Mouse (Mus musculus) midbrain, embryonic 14.5 days (tissue): ENCODE measurements around the gene Alcam. TPM values are rescaled to one million over a fixed set of nuclear protein-coding genes. Genes with fewer than 3 reads are reported as not detected.

Source experiments
- ATAC-seq: fragments of 200-750 bp; cut with Nextera tagmentation; 2 replicates; pipeline ENCODE4 v1.8.0; 2017; ENCODE audit warnings: moderate number of reproducible peaks, moderate library complexity; ENCODE audit not compliant: low FRiP score, low TSS enrichment
- DNase-seq: peaks from one replicate; pipeline ENCODE4 v3.0.0-alpha.2; 2015
- H3K27ac ChIP-seq: fragments of 300-500 bp; sonication (generic); replicated peaks from 2 replicates; pipeline ENCODE4 v1.5.1; 2014; ENCODE audit warnings: mild to moderate bottlenecking, low read depth, low read length, moderate library complexity
- H3K27me3 ChIP-seq: fragments of 300-500 bp; sonication (generic); 2 replicates; pipeline ENCODE4 v1.6.1; 2014; ENCODE audit warnings: low read length, control low read depth, mixed read lengths; ENCODE audit not compliant: control insufficient read depth, insufficient read depth
- H3K36me3 ChIP-seq: fragments of 300-500 bp; sonication (generic); 2 replicates; pipeline ENCODE4 v1.6.1; 2014; ENCODE audit warnings: low read length, control low read depth; ENCODE audit not compliant: control insufficient read depth, insufficient read depth
- H3K4me1 ChIP-seq: fragments of 300-500 bp; sonication (generic); 2 replicates; pipeline ENCODE4 v1.6.1; 2014; ENCODE audit warnings: mild to moderate bottlenecking, antibody characterized with exemption, low read length, control low read depth; ENCODE audit not compliant: control insufficient read depth, insufficient read depth
- H3K4me2 ChIP-seq: fragments of 300-500 bp; sonication (generic); 2 replicates; pipeline ENCODE4 v1.6.1; 2014; ENCODE audit warnings: mild to moderate bottlenecking, low read length, moderate library complexity
- H3K4me3 ChIP-seq: fragments of 300-500 bp; sonication (generic); replicated peaks from 2 replicates; pipeline ENCODE4 v1.5.1; 2014; ENCODE audit warnings: low read depth, low read length
- H3K9ac ChIP-seq: fragments of 300-500 bp; sonication (generic); replicated peaks from 2 replicates; pipeline ENCODE4 v1.6.1; 2014; ENCODE audit warnings: mild to moderate bottlenecking, low read length, moderate library complexity
- H3K9me3 ChIP-seq: fragments of 300-500 bp; sonication (generic); 2 replicates; pipeline ENCODE4 v1.6.1; 2016; ENCODE audit warnings: low read length, control low read depth, mixed read lengths; ENCODE audit not compliant: control insufficient read depth
- WGBS: fragments of 180-500 bp; shearing (Covaris S2); extraction: QIAGEN DNeasy Blood & Tissue Kit; methylation state at CpG from one replicate; pipeline ENCODE4 v1.1.7; 2014; 5-methylcytosine and 5-hydroxymethylcytosine counted together
- polyA plus RNA-seq: library from polyadenylated mRNA; unstranded; fragments of >200 nt; fragmentation: Nextera tagmentation; extraction: Ambion mirVana; gene quantifications from 2 replicates; pipeline ENCODE4 v1.2.1, GENCODE M21; 2014

Gene Alcam
- polyA plus RNA-seq, 1 experiment from 2014 or later: 46.0 TPM

DNA sequence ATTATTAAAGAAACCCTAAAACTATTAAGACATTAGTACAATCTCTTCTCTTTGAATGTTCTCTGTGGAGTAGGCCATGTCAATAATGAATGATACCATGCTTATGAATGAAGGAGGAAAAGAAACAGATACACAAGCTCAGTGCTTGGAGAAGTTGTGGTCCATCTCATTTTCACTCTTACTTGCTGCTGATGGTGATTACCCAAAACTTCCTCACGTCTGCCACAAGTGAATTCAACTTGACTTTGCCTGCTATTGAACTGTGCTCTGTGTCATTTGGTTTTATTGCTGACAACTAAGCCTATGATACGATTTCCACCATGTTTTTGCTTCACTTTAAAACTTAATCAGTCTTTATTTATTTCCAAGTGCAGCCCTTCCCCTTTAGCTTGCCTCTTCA lies 22.3 kb downstream of the Alcam start:
- Histone ChIP-seq H3K4me3 (no peak overlapping the region), H3K4me2 (no peak overlapping the region), H3K4me1 (no peaks in the 10 kb centered on the region), H3K9me3 (no peaks in the 10 kb centered on the region), H3K27me3 (no peaks in the 10 kb centered on the region), H3K36me3 (no peaks in the 10 kb centered on the region), H3K9ac (no peak overlapping the region), H3K27ac (no peak overlapping the region)
- 84% methylated on average over 2 of the region's 2 CpGs for WGBS
- DNase-seq (no peak), ATAC-seq (no peak)

GRCm38 (mm10) chr16:52430073-52430472 lies 23.8 kb downstream of the Alcam start:
- Histone ChIP-seq H3K27me3 (no peaks in the 10 kb centered on the region), H3K4me3 (no peak overlapping the region), H3K9me3 (no peaks in the 10 kb centered on the region), H3K27ac (no peak overlapping the region), H3K4me2 (no peak overlapping the region), H3K36me3 (no peaks in the 10 kb centered on the region), H3K4me1 (no peaks in the 10 kb centered on the region), H3K9ac (no peak overlapping the region)
- ATAC-seq (no peak), DNase-seq (no peak)
- 74% methylated on average over 3 of the region's 3 CpGs for WGBS

- Histone ChIP-seq H3K4me3 (no peak overlapping the region), H3K4me1 (no peaks in the 10 kb centered on the region), H3K9ac (no peak overlapping the region), H3K27me3 (no peaks in the 10 kb centered on the region), H3K36me3 (no peaks in the 10 kb centered on the region), H3K9me3 (no peaks in the 10 kb centered on the region), H3K27ac (no peak overlapping the region), H3K4me2 (no peak overlapping the region)
- no peak for ATAC-seq
- no peak for DNase-seq
These were observed 24.2 kb downstream of the Alcam start for GRCm38 (mm10) chr16:52429661-52430060.

DNA sequence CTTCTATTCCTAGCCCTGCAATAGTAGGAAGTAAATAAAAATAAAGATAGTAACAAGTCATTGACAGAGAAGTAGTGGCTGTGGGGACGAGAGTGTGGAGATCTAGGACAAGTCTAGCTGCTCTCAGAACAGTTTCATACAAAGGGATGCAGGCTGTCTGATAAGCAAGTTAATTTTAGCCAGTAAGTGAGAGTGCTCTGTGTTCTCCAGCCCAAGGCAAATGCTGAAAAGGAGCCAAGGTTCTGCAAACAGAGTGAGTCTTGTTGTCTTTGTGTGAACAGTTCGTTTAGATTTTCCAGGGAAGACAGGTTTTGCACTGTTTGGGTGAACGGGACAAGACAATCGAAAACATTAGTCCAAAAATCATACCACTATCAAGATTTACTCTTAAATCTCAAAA lies 25.4 kb downstream of the Alcam start:
- ATAC-seq (no peak), DNase-seq (peak; percentile 42)
- H3K4me2 ChIP-seq: no peak overlapping the region
- no peak overlapping the region for H3K27ac ChIP-seq
- no peaks in the 10 kb centered on the region for H3K36me3 ChIP-seq
- H3K27me3 ChIP-seq: no peaks in the 10 kb centered on the region
- H3K4me3 ChIP-seq: no peak overlapping the region
- WGBS: 74% methylated on average over 4 of the region's 4 CpGs
- H3K9ac ChIP-seq: no peak overlapping the region
- no peaks in the 10 kb centered on the region for H3K9me3 ChIP-seq
- no peaks in the 10 kb centered on the region for H3K4me1 ChIP-seq

DNA sequence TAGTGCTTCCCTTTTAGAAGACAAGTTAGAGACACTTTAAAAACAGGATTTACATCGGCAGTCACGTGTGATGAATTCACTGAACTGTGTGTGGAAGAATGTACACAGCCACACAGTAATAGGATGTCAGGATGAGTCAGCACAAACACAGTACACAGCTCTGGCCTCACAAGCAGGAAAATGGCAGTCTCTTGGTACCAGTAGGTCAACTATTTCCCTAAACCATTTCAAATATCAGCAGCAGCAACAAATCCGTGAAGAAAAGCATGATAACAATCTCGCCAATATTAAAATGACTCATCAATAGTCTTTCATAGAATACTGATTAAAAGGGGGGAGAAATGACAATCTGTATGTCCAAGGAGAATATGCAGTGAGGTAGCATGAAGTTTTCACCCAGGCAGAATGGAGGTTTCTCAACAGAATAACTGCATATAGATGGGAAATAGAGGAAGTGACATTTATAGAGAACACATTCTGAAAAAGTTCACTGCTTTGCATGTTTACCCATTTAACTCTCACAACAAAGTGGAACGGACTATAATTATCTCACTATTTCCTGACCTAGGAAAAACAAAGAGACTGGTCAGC lies 35.2 kb downstream of the Alcam start:
- WGBS: 77% methylated on average over 5 of the region's 5 CpGs
- H3K4me3 ChIP-seq: no peak overlapping the region

GRCm38 (mm10) chr16:52417982-52418381 lies 35.9 kb downstream of the Alcam start:
- no peak for ATAC-seq
- H3K4me3 ChIP-seq: no peak overlapping the region
- 70% methylated on average over 5 of the region's 5 CpGs for WGBS
- no peaks in the 10 kb centered on the region for H3K36me3 ChIP-seq
- no peak overlapping the region for H3K27ac ChIP-seq
- H3K4me1 ChIP-seq: 0 out of 2 replicates have a peak, but pooled peaks cover 2% of the 10 kb centered on the region
- H3K4me2 ChIP-seq: no peak overlapping the region
- no peaks in the 10 kb centered on the region for H3K27me3 ChIP-seq
- DNase-seq: no peak
- H3K9ac ChIP-seq: no peak overlapping the region
- H3K9me3 ChIP-seq: no peaks in the 10 kb centered on the region

More for the DNA sequence above, 35.2 kb downstream of the Alcam start:
- Histone ChIP-seq H3K9me3 (no peaks in the 10 kb centered on the region), H3K4me1 (0 out of 2 replicates have a peak, but pooled peaks cover 2% of the 10 kb centered on the region), H3K27me3 (no peaks in the 10 kb centered on the region), H3K9ac (no peak overlapping the region), H3K27ac (no peak overlapping the region), H3K36me3 (no peaks in the 10 kb centered on the region), H3K4me2 (no peak overlapping the region)
- no peak for ATAC-seq
- DNase-seq: no peak

DNA sequence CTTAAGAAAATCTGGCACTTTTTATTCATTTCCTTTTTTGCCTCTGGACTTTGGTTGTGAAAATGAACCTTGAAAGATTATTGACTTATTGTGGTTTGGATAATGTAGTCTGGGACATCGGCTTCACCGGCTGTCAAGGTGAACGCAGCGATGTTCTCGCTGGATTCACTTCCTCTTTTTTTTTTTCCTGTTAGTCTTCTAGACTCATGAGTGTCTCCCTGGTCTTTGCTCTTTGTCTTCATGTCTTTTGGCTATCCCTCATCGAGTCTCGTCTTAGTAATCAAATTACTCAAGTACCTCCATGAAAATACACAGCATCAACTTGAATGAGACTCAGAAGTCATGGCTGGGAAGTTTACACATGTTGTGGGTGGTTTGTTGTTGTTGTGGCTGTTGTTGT lies 36.7 kb downstream of the Alcam start:
- H3K27me3 ChIP-seq: no peaks in the 10 kb centered on the region
- no peak overlapping the region for H3K4me2 ChIP-seq
- H3K36me3 ChIP-seq: no peaks in the 10 kb centered on the region
- no peaks in the 10 kb centered on the region for H3K9me3 ChIP-seq
- DNase-seq: no peak
- ATAC-seq: no peak
- WGBS: 88% methylated on average over 7 of the region's 7 CpGs
- H3K4me1 ChIP-seq: 0 out of 2 replicates have a peak, but pooled peaks cover 2% of the 10 kb centered on the region
- no peak overlapping the region for H3K9ac ChIP-seq
- no peak overlapping the region for H3K27ac ChIP-seq
- no peak overlapping the region for H3K4me3 ChIP-seq

DNA sequence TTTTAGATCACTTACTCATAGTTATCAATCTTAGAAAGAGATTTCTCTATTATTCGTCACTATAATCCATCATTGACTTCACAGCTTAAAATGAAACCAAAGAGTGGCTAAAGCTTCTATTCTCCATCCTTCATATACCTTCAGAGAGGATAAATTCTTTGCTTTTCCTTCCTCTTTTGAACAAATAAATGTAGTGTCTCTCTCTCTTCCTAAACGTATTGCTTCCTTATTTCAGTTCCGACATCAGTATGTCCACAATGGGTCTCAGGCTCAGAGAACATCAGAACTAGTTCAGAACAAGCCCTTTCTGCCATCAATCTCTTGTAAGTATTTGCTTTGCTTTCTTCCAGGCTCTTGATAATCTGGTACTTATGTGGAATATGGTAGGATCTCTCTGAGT lies 40.2 kb downstream of the Alcam start:
- DNase-seq (no peak), ATAC-seq (no peak)
- WGBS: 93% methylated on average over 3 of the region's 3 CpGs

DNA sequence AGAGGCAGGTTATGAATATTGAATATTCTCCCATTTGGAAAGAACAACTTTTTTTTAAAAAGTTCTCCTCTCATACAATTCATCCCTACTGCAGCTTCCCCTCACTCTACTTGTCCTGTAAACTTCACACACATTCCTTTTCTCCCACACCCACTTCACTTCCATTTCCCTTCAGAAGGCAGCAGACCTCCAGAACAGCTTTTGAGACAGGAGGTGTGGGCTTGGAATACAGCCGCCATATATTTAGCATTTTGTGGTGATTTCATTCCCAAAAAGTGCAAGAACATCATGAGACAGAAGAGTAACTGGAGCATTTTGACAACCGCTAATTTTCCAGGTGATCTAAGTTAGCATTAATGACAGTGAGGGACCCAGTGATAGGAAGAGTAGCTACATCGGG lies 47.8 kb downstream of the Alcam start:
- Histone ChIP-seq H3K36me3 (no peaks in the 10 kb centered on the region), H3K27me3 (no peaks in the 10 kb centered on the region), H3K4me3 (no peak overlapping the region), H3K4me1 (no peaks in the 10 kb centered on the region), H3K9me3 (no peaks in the 10 kb centered on the region), H3K4me2 (no peak overlapping the region), H3K27ac (no peak overlapping the region), H3K9ac (no peak overlapping the region)
- 95% methylated on average over 3 of the region's 3 CpGs for WGBS
- DNase-seq (no peak), ATAC-seq (no peak)

More for the DNA sequence above, 40.2 kb downstream of the Alcam start:
- no peak overlapping the region for H3K4me3 ChIP-seq
- H3K27me3 ChIP-seq: no peaks in the 10 kb centered on the region
- H3K9me3 ChIP-seq: no peaks in the 10 kb centered on the region
- H3K4me2 ChIP-seq: no peak overlapping the region
- no peaks in the 10 kb centered on the region for H3K36me3 ChIP-seq
- no peak overlapping the region for H3K9ac ChIP-seq
- H3K27ac ChIP-seq: no peak overlapping the region
- 0 out of 2 replicates have a peak, but pooled peaks cover 2% of the 10 kb centered on the region for H3K4me1 ChIP-seq
